Mouse (Mus musculus) C2C12 (cell line): ENCODE results near the gene Tgm4.

ENCODE experiments used
- CEBPB ChIP-seq: IDR thresholded peaks from one replicate; pipeline ENCODE4 v1.6.1; 2011; ENCODE audit warnings: low read depth, mild to moderate bottlenecking, control low read depth, moderate library complexity
- CTCF ChIP-seq: IDR thresholded peaks from one replicate; pipeline ENCODE4 v1.5.1; 2011; ENCODE audit not compliant: control insufficient read depth, insufficient read depth, insufficient read length
- MYOD1 ChIP-seq: IDR thresholded peaks from one replicate; pipeline ENCODE4 v1.6.1; 2011; ENCODE audit warnings: low read depth; ENCODE audit not compliant: control insufficient read depth, insufficient read length
- USF1 ChIP-seq: IDR thresholded peaks from one replicate; pipeline ENCODE4 v1.6.1; 2011; ENCODE audit warnings: low read depth, mild to moderate bottlenecking, control low read depth, moderate library complexity

GRCm38 (mm10) chr9:123031496-123032246 lies 2.9 kb upstream of the Tgm4 start:
- TF ChIP-seq CTCF: no peak
- no peak for TF ChIP-seq MYOD1
- TF ChIP-seq USF1: no peak
- no peak for TF ChIP-seq CEBPB
